Mouse (Mus musculus): ENCODE data around the gene Nin.

- TF ChIP-seq CTCF (IDR thresholded peaks at IDR 0.05; ENCODE audit: insufficient read depth, low read depth, low read length) = no peak
- TF ChIP-seq POLR2A (IDR thresholded peaks at IDR 0.05; ENCODE audit: insufficient read depth, low read depth, low read length) = no peak
Observed at GRCm38 (mm10) chr12:69962468-69962867, 151.0 kb downstream of the Nin start.

All from olfactory bulb, adult 2 months (tissue).